Mouse (Mus musculus): ENCODE data around the gene Maml3. TPM values are rescaled to one million over a fixed set of nuclear protein-coding genes. Genes with fewer than 3 reads are reported as not detected.
A peak's percentile ranks its signal among the peaks of the same experiment; 100 is the strongest.

The Maml3 gene
- polyA plus RNA-seq, 1 experiment from 2014 or later: 2.6 TPM

GRCm38 (mm10) chr3:51701281-51701751 lies 403.6 kb downstream of the Maml3 start:
- H3K36me3 ChIP-seq (ENCODE audit: control insufficient read depth, insufficient read depth, low read length): no peaks in the 10 kb centered on the region
- WGBS (ENCODE audit: insufficient replicate concordance): under 1% methylated on average over 27 of the region's 27 CpGs
- H3K27ac ChIP-seq (ENCODE audit: low read depth, low read length): peak overlapping the region; percentile 62
- peak overlapping the region; percentile 39 for H3K4me3 ChIP-seq (ENCODE audit: low read depth, low read length)
- no peaks in the 10 kb centered on the region for H3K9me3 ChIP-seq (replicated peaks; ENCODE audit: control insufficient read depth, low read length)
- peak overlapping the region; percentile 74 for H3K4me2 ChIP-seq
- peaks cover 24% of the 10 kb centered on the region for H3K4me1 ChIP-seq (ENCODE audit: control insufficient read depth, insufficient read depth, low read length)
- H3K27me3 ChIP-seq (ENCODE audit: control insufficient read depth, insufficient read depth, low read length): no peaks in the 10 kb centered on the region
- peak; percentile 88 for ATAC-seq (replicated peaks; ENCODE audit: insufficient number of reproducible peaks, low FRiP score, low TSS enrichment)
- peak overlapping the region; percentile 68 for H3K9ac ChIP-seq (ENCODE audit: low read depth, low read length)

GRCm38 (mm10) chr3:51700731-51701280 lies 404.1 kb downstream of the Maml3 start:
- H3K9me3 ChIP-seq (replicated peaks; ENCODE audit: control insufficient read depth, low read length): no peaks in the 10 kb centered on the region
- H3K9ac ChIP-seq (ENCODE audit: low read depth, low read length): peak overlapping the region; percentile 68
- H3K4me2 ChIP-seq: peak overlapping the region; percentile 74
- peaks cover 24% of the 10 kb centered on the region for H3K4me1 ChIP-seq (ENCODE audit: control insufficient read depth, insufficient read depth, low read length)
- H3K36me3 ChIP-seq (ENCODE audit: control insufficient read depth, insufficient read depth, low read length): no peaks in the 10 kb centered on the region
- H3K27ac ChIP-seq (ENCODE audit: low read depth, low read length): peak overlapping the region; percentile 62; the same call in 1 of the 2 replicates
- 25% methylated on average over 15 of the region's 15 CpGs for WGBS (ENCODE audit: insufficient replicate concordance)
- no peaks in the 10 kb centered on the region for H3K27me3 ChIP-seq (ENCODE audit: control insufficient read depth, insufficient read depth, low read length)
- H3K4me3 ChIP-seq (ENCODE audit: low read depth, low read length): peak overlapping the region; percentile 39
- ATAC-seq (replicated peaks; ENCODE audit: insufficient number of reproducible peaks, low FRiP score, low TSS enrichment): no peak

GRCm38 (mm10) chr3:51700123-51700522 lies 404.8 kb downstream of the Maml3 start:
- no peak overlapping the region for H3K4me2 ChIP-seq
- peaks cover 24% of the 10 kb centered on the region for H3K4me1 ChIP-seq (ENCODE audit: control insufficient read depth, insufficient read depth, low read length)
- H3K27me3 ChIP-seq (ENCODE audit: control insufficient read depth, insufficient read depth, low read length): no peaks in the 10 kb centered on the region
- no peaks in the 10 kb centered on the region for H3K9me3 ChIP-seq (replicated peaks; ENCODE audit: control insufficient read depth, low read length)
- no peak for ATAC-seq (replicated peaks; ENCODE audit: insufficient number of reproducible peaks, low FRiP score, low TSS enrichment)
- no peak overlapping the region for H3K4me3 ChIP-seq (ENCODE audit: low read depth, low read length)
- no peak overlapping the region for H3K9ac ChIP-seq (ENCODE audit: low read depth, low read length)
- 72% methylated on average over 4 of the region's 4 CpGs for WGBS (ENCODE audit: insufficient replicate concordance)
- H3K36me3 ChIP-seq (ENCODE audit: control insufficient read depth, insufficient read depth, low read length): no peaks in the 10 kb centered on the region; the same call in 1 of the 2 replicates
- no peak overlapping the region for H3K27ac ChIP-seq (ENCODE audit: low read depth, low read length)

GRCm38 (mm10) chr3:51697931-51698330 lies 406.9 kb downstream of the Maml3 start:
- H3K4me2 ChIP-seq: no peak overlapping the region
- WGBS (ENCODE audit: insufficient replicate concordance): 77% methylated on average over 3 of the region's 3 CpGs
- no peak overlapping the region for H3K9ac ChIP-seq (ENCODE audit: low read depth, low read length)
- no peaks in the 10 kb centered on the region for H3K9me3 ChIP-seq (replicated peaks; ENCODE audit: control insufficient read depth, low read length)
- no peak for ATAC-seq (replicated peaks; ENCODE audit: insufficient number of reproducible peaks, low FRiP score, low TSS enrichment)
- H3K4me3 ChIP-seq (ENCODE audit: low read depth, low read length): no peak overlapping the region
- no peak overlapping the region for H3K27ac ChIP-seq (ENCODE audit: low read depth, low read length)
- H3K36me3 ChIP-seq (ENCODE audit: control insufficient read depth, insufficient read depth, low read length): no peaks in the 10 kb centered on the region; the same call in 1 of the 2 replicates
- no peaks in the 10 kb centered on the region for H3K27me3 ChIP-seq (ENCODE audit: control insufficient read depth, insufficient read depth, low read length)
- H3K4me1 ChIP-seq (ENCODE audit: control insufficient read depth, insufficient read depth, low read length): peaks cover 22% of the 10 kb centered on the region

DNA sequence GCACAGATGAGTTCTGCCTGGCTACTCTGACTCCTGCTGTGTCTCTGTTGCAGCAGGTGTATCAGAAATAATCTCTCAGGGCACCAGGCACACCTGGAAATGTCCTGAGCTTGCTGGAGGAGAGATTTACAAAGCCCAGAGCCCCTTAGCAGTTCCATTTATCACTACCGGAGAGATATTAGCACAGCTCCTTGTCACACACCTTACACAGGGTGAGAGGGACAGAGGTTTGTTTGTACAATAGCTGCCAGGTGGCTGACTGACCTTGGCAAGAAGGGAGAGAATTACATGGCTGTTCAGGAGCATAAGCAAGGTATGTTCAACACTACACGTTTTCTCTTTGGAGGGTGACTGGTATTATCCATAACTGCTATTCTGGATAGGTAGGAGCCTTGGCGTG lies 409.2 kb downstream of the Maml3 start:
- peaks cover 9% of the 10 kb centered on the region; the same call in 1 of the 2 replicates for H3K4me1 ChIP-seq (ENCODE audit: control insufficient read depth, insufficient read depth, low read length)
- H3K27me3 ChIP-seq (ENCODE audit: control insufficient read depth, insufficient read depth, low read length): no peaks in the 10 kb centered on the region
- no peak overlapping the region for H3K4me3 ChIP-seq (ENCODE audit: low read depth, low read length)
- 73% methylated on average over 3 of the region's 3 CpGs for WGBS (ENCODE audit: insufficient replicate concordance)
- no peak overlapping the region for H3K4me2 ChIP-seq
- H3K9ac ChIP-seq (ENCODE audit: low read depth, low read length): no peak overlapping the region
- H3K36me3 ChIP-seq (ENCODE audit: control insufficient read depth, insufficient read depth, low read length): no peaks in the 10 kb centered on the region; the same call in 1 of the 2 replicates
- H3K27ac ChIP-seq (ENCODE audit: low read depth, low read length): no peak overlapping the region
- H3K9me3 ChIP-seq (replicated peaks; ENCODE audit: control insufficient read depth, low read length): no peaks in the 10 kb centered on the region
- ATAC-seq (replicated peaks; ENCODE audit: insufficient number of reproducible peaks, low FRiP score, low TSS enrichment): no peak

DNA sequence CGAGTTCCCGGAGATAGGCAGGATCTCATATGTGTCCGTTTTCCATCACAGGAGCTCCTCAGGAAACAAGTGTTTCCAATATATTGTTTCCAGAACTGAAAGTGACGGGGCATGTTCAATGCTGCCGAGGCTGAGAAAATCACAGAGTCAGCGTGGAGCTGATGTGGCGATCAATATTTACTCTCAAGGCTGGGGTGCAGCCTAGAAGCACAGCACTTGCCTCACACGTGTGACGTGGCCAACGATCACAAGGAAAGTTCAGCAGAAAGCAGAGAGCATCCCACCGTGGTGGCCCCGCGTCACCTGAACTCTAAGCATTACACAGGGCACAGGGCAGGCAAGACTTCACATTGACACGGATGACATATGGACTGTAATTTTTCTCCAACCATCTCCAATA lies 410.3 kb downstream of the Maml3 start:
- ATAC-seq (replicated peaks; ENCODE audit: insufficient number of reproducible peaks, low FRiP score, low TSS enrichment): no peak
- Histone ChIP-seq H3K27ac (ENCODE audit: low read depth, low read length) (no peak overlapping the region), H3K9me3 (replicated peaks; ENCODE audit: control insufficient read depth, low read length) (no peaks in the 10 kb centered on the region), H3K4me1 (ENCODE audit: control insufficient read depth, insufficient read depth, low read length) (0 out of 2 replicates have a peak, but pooled peaks cover under 1% of the 10 kb centered on the region), H3K36me3 (ENCODE audit: control insufficient read depth, insufficient read depth, low read length) (peaks cover 7% of the 10 kb centered on the region), H3K4me2 (no peak overlapping the region), H3K4me3 (ENCODE audit: low read depth, low read length) (no peak overlapping the region), H3K9ac (ENCODE audit: low read depth, low read length) (no peak overlapping the region), H3K27me3 (ENCODE audit: control insufficient read depth, insufficient read depth, low read length) (no peaks in the 10 kb centered on the region)
- 84% methylated on average over 14 of the region's 14 CpGs for WGBS (ENCODE audit: insufficient replicate concordance)

DNA sequence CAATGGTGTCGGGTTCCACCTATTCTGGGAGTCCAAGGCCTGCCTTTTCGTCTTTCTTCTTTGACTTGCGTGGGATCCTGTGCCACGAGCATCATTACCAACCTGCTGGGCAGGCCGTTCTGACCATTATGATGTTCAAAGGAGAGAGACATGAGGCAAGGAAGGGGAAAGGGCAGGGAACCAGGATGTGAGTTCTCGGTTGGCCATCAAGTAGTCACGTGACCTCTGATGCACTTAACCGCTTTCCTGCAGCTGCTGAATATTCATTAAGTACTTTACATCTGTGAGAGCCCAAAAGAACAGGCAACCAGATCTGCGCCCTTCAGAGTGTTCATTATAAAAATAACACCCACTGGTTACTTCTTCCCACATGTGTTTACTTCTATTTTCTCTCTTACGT lies 411.7 kb downstream of the Maml3 start:
- no peak overlapping the region for H3K9ac ChIP-seq (ENCODE audit: low read depth, low read length)
- WGBS (ENCODE audit: insufficient replicate concordance): 86% methylated on average over 10 of the region's 10 CpGs
- ATAC-seq (replicated peaks; ENCODE audit: insufficient number of reproducible peaks, low FRiP score, low TSS enrichment): no peak
- H3K4me2 ChIP-seq: no peak overlapping the region
- no peaks in the 10 kb centered on the region for H3K27me3 ChIP-seq (ENCODE audit: control insufficient read depth, insufficient read depth, low read length)
- H3K4me1 ChIP-seq (ENCODE audit: control insufficient read depth, insufficient read depth, low read length): no peaks in the 10 kb centered on the region
- H3K4me3 ChIP-seq (ENCODE audit: low read depth, low read length): no peak overlapping the region
- peaks cover 11% of the 10 kb centered on the region for H3K36me3 ChIP-seq (ENCODE audit: control insufficient read depth, insufficient read depth, low read length)
- no peaks in the 10 kb centered on the region for H3K9me3 ChIP-seq (replicated peaks; ENCODE audit: control insufficient read depth, low read length)
- no peak overlapping the region for H3K27ac ChIP-seq (ENCODE audit: low read depth, low read length)

GRCm38 (mm10) chr3:51688725-51689124 lies 416.2 kb downstream of the Maml3 start:
- Histone ChIP-seq H3K36me3 (ENCODE audit: control insufficient read depth, insufficient read depth, low read length) (peaks cover 11% of the 10 kb centered on the region), H3K4me3 (ENCODE audit: low read depth, low read length) (no peak overlapping the region), H3K9me3 (replicated peaks; ENCODE audit: control insufficient read depth, low read length) (no peaks in the 10 kb centered on the region), H3K4me1 (ENCODE audit: control insufficient read depth, insufficient read depth, low read length) (no peaks in the 10 kb centered on the region), H3K27me3 (ENCODE audit: control insufficient read depth, insufficient read depth, low read length) (no peaks in the 10 kb centered on the region), H3K4me2 (no peak overlapping the region), H3K27ac (ENCODE audit: low read depth, low read length) (no peak overlapping the region), H3K9ac (ENCODE audit: low read depth, low read length) (no peak overlapping the region)
- peak; percentile 65 for ATAC-seq (replicated peaks; ENCODE audit: insufficient number of reproducible peaks, low FRiP score, low TSS enrichment)
- WGBS (ENCODE audit: insufficient replicate concordance): 52% methylated on average over 8 of the region's 8 CpGs

- Histone ChIP-seq H3K9ac (ENCODE audit: low read depth, low read length) (no peak overlapping the region), H3K27me3 (ENCODE audit: control insufficient read depth, insufficient read depth, low read length) (no peaks in the 10 kb centered on the region), H3K4me2 (no peak overlapping the region), H3K4me3 (ENCODE audit: low read depth, low read length) (no peak overlapping the region), H3K4me1 (ENCODE audit: control insufficient read depth, insufficient read depth, low read length) (no peaks in the 10 kb centered on the region), H3K9me3 (replicated peaks; ENCODE audit: control insufficient read depth, low read length) (no peaks in the 10 kb centered on the region), H3K36me3 (ENCODE audit: control insufficient read depth, insufficient read depth, low read length) (peaks cover 11% of the 10 kb centered on the region), H3K27ac (ENCODE audit: low read depth, low read length) (no peak overlapping the region)
- WGBS (ENCODE audit: insufficient replicate concordance): 90% methylated on average over 6 of the region's 6 CpGs
- no peak for ATAC-seq (replicated peaks; ENCODE audit: insufficient number of reproducible peaks, low FRiP score, low TSS enrichment)
Measured at GRCm38 (mm10) chr3:51686791-51687190, 418.1 kb downstream of the Maml3 start.
